Mouse (Mus musculus): ENCODE measurements at regions not wholly inside any gene's neighbourhood (a gene's known extent, or its start where the extent isn't known, plus 50 kb on each side); places are given as distances from the start of the nearest gene placed in this dataset.
A peak's percentile ranks its signal among the peaks of the same experiment; 100 is the strongest.

DNA sequence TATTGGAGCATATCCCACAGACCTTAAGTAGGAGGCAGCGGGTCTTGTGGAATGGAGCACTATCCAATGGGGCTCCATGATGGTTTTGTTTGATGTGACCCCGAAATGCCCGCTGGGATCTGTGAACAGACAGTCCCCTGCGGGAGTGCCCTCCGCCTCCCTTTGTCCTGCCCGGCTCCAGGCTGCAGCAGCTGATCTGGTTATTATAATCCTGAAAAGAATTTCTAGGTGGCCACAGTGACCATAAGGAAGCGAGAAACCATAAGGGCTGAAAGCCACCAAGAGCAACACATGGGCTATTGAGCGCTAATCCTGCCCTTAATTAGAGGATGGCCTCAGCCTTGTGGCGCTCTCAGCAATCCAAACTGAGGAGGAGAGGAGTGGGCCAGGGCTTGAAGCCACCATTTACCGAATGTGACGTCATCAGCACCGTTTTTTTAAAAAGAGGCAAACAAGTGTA is 525.9 kb upstream of the Btbd3 start:
- H3K27ac ChIP-seq (replicated peaks) = no peak overlapping the region
- ATAC-seq (ENCODE audit: low FRiP score, low TSS enrichment) (no peak), DNase-seq (ENCODE audit: low spot score) (no peak)
- no peaks in the 10 kb centered on the region for H3K27me3 ChIP-seq (ENCODE audit: control insufficient read depth, insufficient read depth, low read length)
- no peaks in the 10 kb centered on the region for H3K9me3 ChIP-seq (ENCODE audit: control insufficient read depth, low read length)
- TF ChIP-seq CTCF (IDR thresholded peaks at IDR 0.05; ENCODE audit: low read depth) (no peak), EP300 (optimal IDR thresholded peaks at IDR 0.05) (no peak)
- H3K4me2 ChIP-seq (replicated peaks; ENCODE audit: low read depth) = no peak overlapping the region
- H3K9ac ChIP-seq (ENCODE audit: low read length) = no peak overlapping the region
- 85% methylated on average over 12 of the region's 12 CpGs for WGBS
- no peak overlapping the region for H3K4me3 ChIP-seq (ENCODE audit: low read depth, low read length)
- no peaks in the 10 kb centered on the region for H3K4me1 ChIP-seq (replicated peaks; ENCODE audit: control insufficient read depth, insufficient read depth)
- no peaks in the 10 kb centered on the region for H3K36me3 ChIP-seq (ENCODE audit: control insufficient read depth, insufficient read depth, low read length)

DNA sequence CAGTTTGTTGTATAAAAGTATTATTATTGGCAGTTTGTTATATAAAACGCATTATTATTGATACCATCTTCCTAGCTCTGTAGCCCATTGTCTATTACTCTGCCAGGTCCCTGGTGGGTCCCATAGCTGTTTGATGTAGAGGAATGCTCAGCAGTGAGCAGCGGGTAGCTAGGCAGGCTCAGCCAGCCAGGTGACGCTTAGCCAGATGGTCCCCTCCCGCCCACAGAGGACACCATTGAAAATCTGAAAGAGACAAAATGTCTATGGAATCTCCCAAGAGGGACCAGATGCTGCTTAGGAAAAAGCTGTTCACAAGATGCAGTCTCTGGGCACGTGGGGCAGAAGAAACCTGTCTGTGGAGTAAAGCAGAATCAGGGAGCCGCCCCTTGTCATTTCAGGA is 526.5 kb upstream of the Btbd3 start:
- Histone ChIP-seq H3K9me3 (ENCODE audit: control insufficient read depth, low read length) (no peaks in the 10 kb centered on the region), H3K27me3 (ENCODE audit: control insufficient read depth, insufficient read depth, low read length) (no peaks in the 10 kb centered on the region), H3K4me1 (replicated peaks; ENCODE audit: control insufficient read depth, insufficient read depth) (no peaks in the 10 kb centered on the region), H3K4me2 (replicated peaks; ENCODE audit: low read depth) (no peak overlapping the region), H3K27ac (replicated peaks) (no peak overlapping the region), H3K4me3 (ENCODE audit: low read depth, low read length) (no peak overlapping the region), H3K9ac (ENCODE audit: low read length) (no peak overlapping the region), H3K36me3 (ENCODE audit: control insufficient read depth, insufficient read depth, low read length) (no peaks in the 10 kb centered on the region)
- TF ChIP-seq EP300 (optimal IDR thresholded peaks at IDR 0.05) (no peak), CTCF (IDR thresholded peaks at IDR 0.05; ENCODE audit: low read depth) (no peak)
- DNase-seq (ENCODE audit: low spot score) (no peak), ATAC-seq (ENCODE audit: low FRiP score, low TSS enrichment) (no peak)
- 86% methylated on average over 6 of the region's 6 CpGs for WGBS

GRCm38 (mm10) chr2:137729207-137729606 is 527.2 kb upstream of the Btbd3 start:
- Histone ChIP-seq H3K9ac (ENCODE audit: low read length) (no peak overlapping the region), H3K4me2 (replicated peaks; ENCODE audit: low read depth) (no peak overlapping the region), H3K9me3 (ENCODE audit: control insufficient read depth, low read length) (no peaks in the 10 kb centered on the region), H3K36me3 (ENCODE audit: control insufficient read depth, insufficient read depth, low read length) (no peaks in the 10 kb centered on the region), H3K27ac (replicated peaks) (no peak overlapping the region), H3K27me3 (ENCODE audit: control insufficient read depth, insufficient read depth, low read length) (no peaks in the 10 kb centered on the region), H3K4me3 (ENCODE audit: low read depth, low read length) (no peak overlapping the region), H3K4me1 (replicated peaks; ENCODE audit: control insufficient read depth, insufficient read depth) (no peaks in the 10 kb centered on the region)
- 36% methylated on average over 4 of the region's 4 CpGs for WGBS
- DNase-seq (ENCODE audit: low spot score) (no peak), ATAC-seq (ENCODE audit: low FRiP score, low TSS enrichment) (no peak)
- TF ChIP-seq CTCF (IDR thresholded peaks at IDR 0.05; ENCODE audit: low read depth) = peak; percentile 50
- TF ChIP-seq EP300 (optimal IDR thresholded peaks at IDR 0.05) = no peak

DNA sequence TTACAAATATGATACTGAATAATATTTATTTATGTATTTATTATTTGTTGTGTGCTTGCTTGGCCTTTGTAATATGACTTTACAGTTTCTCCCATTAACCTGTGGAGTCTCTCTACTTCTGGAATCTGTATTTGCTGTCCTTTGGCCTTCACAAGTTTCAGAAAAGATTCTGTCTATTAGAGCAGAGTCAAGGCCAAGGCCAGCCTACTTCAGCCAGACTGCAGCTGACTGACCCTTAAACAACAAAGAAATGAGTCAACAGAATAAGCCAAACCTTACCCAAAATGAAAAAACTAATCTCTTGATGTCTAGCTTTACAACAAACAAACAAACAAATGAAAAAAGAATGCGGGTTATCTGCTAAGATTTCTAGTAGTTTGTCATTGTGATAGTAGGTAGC is 532.7 kb upstream of the Btbd3 start:
- Histone ChIP-seq H3K9ac (ENCODE audit: low read length) (no peak overlapping the region), H3K4me2 (replicated peaks; ENCODE audit: low read depth) (no peak overlapping the region), H3K9me3 (ENCODE audit: control insufficient read depth, low read length) (no peaks in the 10 kb centered on the region), H3K4me1 (replicated peaks; ENCODE audit: control insufficient read depth, insufficient read depth) (no peaks in the 10 kb centered on the region), H3K27ac (replicated peaks) (no peak overlapping the region), H3K4me3 (ENCODE audit: low read depth, low read length) (no peak overlapping the region), H3K36me3 (ENCODE audit: control insufficient read depth, insufficient read depth, low read length) (no peaks in the 10 kb centered on the region), H3K27me3 (ENCODE audit: control insufficient read depth, insufficient read depth, low read length) (no peaks in the 10 kb centered on the region)
- DNase-seq (ENCODE audit: low spot score) (no peak), ATAC-seq (ENCODE audit: low FRiP score, low TSS enrichment) (no peak)
- no peak for TF ChIP-seq CTCF (IDR thresholded peaks at IDR 0.05; ENCODE audit: low read depth)
- TF ChIP-seq EP300 (optimal IDR thresholded peaks at IDR 0.05) = no peak
- 90% methylated on average over 1 of the region's 1 CpGs for WGBS

DNA sequence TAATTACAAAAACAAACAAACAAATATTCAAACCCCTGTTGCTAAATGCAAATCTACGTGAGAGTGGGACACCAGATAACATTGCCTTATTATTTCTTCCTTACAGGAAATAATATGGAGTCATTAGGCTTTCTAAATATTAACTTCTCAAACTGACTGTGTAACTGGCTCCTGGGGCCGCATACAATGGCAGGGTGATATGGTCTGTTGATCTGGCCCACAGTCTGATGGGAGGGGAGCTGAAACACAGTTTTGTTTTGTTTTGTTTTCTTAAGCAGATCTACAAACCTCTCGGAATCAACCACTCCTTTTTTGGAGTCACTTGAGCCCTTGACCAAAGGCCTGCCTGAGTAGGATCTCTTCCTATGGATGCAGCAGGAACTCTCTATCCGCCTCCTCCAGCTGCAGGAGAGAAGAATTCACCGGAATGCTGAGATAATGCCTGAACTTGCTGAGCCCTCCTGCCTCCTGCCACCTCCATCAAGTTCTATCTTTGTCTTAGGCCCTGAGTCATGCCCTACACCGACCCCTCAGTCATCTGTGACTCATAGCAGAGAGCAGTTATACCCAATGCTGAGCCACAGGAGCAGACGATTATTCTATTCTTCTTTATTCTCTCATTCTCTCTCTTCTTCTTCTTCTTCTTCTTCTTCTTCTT is 534.5 kb upstream of the Btbd3 start:
- no peak for TF ChIP-seq CTCF (IDR thresholded peaks at IDR 0.05; ENCODE audit: low read depth)
- TF ChIP-seq EP300 (optimal IDR thresholded peaks at IDR 0.05) = no peak
- no peaks in the 10 kb centered on the region for H3K4me1 ChIP-seq (replicated peaks; ENCODE audit: control insufficient read depth, insufficient read depth)
- H3K9ac ChIP-seq (ENCODE audit: low read length) = no peak overlapping the region
- H3K4me2 ChIP-seq (replicated peaks; ENCODE audit: low read depth) = no peak overlapping the region
- no peak overlapping the region for H3K27ac ChIP-seq (replicated peaks)
- ATAC-seq (ENCODE audit: low FRiP score, low TSS enrichment) = no peak
- 48% methylated on average over 7 of the region's 7 CpGs for WGBS
- no peaks in the 10 kb centered on the region for H3K9me3 ChIP-seq (ENCODE audit: control insufficient read depth, low read length)
- no peak overlapping the region for H3K4me3 ChIP-seq (ENCODE audit: low read depth, low read length)
- DNase-seq (ENCODE audit: low spot score) = peak; percentile 28
- H3K36me3 ChIP-seq (ENCODE audit: control insufficient read depth, insufficient read depth, low read length) = no peaks in the 10 kb centered on the region
- H3K27me3 ChIP-seq (ENCODE audit: control insufficient read depth, insufficient read depth, low read length) = no peaks in the 10 kb centered on the region

DNA sequence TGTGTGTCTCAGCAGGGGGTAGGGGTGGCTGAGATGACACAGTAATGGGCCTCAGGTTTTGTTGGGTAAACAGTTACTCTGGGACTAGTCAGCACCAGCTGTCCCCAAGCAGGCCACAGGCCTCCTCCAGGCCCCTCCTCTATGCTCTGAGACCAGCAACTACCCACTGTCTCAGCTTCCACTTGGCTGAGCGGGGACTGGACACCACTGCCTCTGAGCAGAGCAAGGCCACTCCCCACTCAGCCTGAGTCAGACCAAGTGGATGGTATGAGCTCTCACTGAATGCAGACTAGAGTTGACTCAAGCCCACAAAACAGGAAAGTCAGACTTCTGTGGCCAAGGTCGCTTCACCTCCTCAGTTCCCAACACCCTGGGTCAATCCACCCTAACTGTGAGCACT is 540.5 kb upstream of the Btbd3 start:
- Histone ChIP-seq H3K36me3 (ENCODE audit: control insufficient read depth, insufficient read depth, low read length) (no peaks in the 10 kb centered on the region), H3K4me3 (ENCODE audit: low read depth, low read length) (no peak overlapping the region), H3K4me1 (replicated peaks; ENCODE audit: control insufficient read depth, insufficient read depth) (no peaks in the 10 kb centered on the region), H3K27ac (replicated peaks) (no peak overlapping the region), H3K9me3 (ENCODE audit: control insufficient read depth, low read length) (no peaks in the 10 kb centered on the region), H3K4me2 (replicated peaks; ENCODE audit: low read depth) (no peak overlapping the region), H3K27me3 (ENCODE audit: control insufficient read depth, insufficient read depth, low read length) (no peaks in the 10 kb centered on the region), H3K9ac (ENCODE audit: low read length) (no peak overlapping the region)
- WGBS = 65% methylated on average over 2 of the region's 2 CpGs
- TF ChIP-seq EP300 (optimal IDR thresholded peaks at IDR 0.05) (no peak), CTCF (IDR thresholded peaks at IDR 0.05; ENCODE audit: low read depth) (no peak)
- ATAC-seq (ENCODE audit: low FRiP score, low TSS enrichment) (peak; percentile 87), DNase-seq (ENCODE audit: low spot score) (peak; percentile 35)

Measured in stomach, postnatal 0 days (tissue).